Mouse (Mus musculus) heart, adult 2 months (tissue): ENCODE data around the gene Rnaseh2b. TPM values are rescaled to one million over a fixed set of nuclear protein-coding genes. Genes with fewer than 3 reads are reported as not detected.

Experiments used
- DNase-seq, 2 experiments: peaks; one replicate each; pipeline ENCODE4 v3.0.0; 2021
- H3K27ac ChIP-seq: fragments of 200-600 bp; 2 replicates; pipeline ENCODE4 v1.8.1; 2022
- H3K27me3 ChIP-seq: fragments of 200-500 bp; 2 replicates; pipeline ENCODE4 v1.6.1; 2012; ENCODE audit warnings: mild to moderate bottlenecking, low read length, inconsistent platforms, mixed read lengths; ENCODE audit not compliant: control insufficient read depth, insufficient read depth
- H3K36me3 ChIP-seq: fragments of 200-500 bp; 2 replicates; pipeline ENCODE4 v1.6.1; 2012; ENCODE audit warnings: low read length, inconsistent platforms; ENCODE audit not compliant: control insufficient read depth, insufficient read depth
- H3K4me1 ChIP-seq: fragments of 200-500 bp; 2 replicates; pipeline ENCODE4 v1.6.1; 2011; ENCODE audit warnings: low read length; ENCODE audit not compliant: control insufficient read depth, insufficient read depth
- H3K4me3 ChIP-seq: fragments of 200-600 bp; 2 replicates; pipeline ENCODE4 v1.8.1; 2022
- H3K79me2 ChIP-seq: fragments of 200-500 bp; replicated peaks from 2 replicates; pipeline ENCODE4 v1.6.1; 2012; ENCODE audit warnings: mild to moderate bottlenecking, inconsistent platforms, low read length, moderate library complexity, mixed read lengths; ENCODE audit not compliant: control insufficient read depth, insufficient read depth
- H3K9ac ChIP-seq: fragments of 200-500 bp; 2 replicates; pipeline ENCODE4 v1.6.1; 2012; ENCODE audit warnings: low read depth, mild to moderate bottlenecking, control low read depth, inconsistent platforms, low read length, mixed read lengths
- CTCF ChIP-seq: fragments of 200-600 bp; IDR thresholded peaks from 2 replicates; pipeline ENCODE4 v1.8.1; 2022; ENCODE audit warnings: antibody characterized with exemption, mild to moderate bottlenecking, moderate library complexity
- EP300 ChIP-seq: fragments of 200-500 bp; IDR thresholded peaks from 2 replicates; pipeline ENCODE4 v1.6.1; 2011; ENCODE audit warnings: low read depth, low read length, control low read depth; ENCODE audit not compliant: insufficient read depth
- POLR2A ChIP-seq: fragments of 200-500 bp; IDR thresholded peaks from 2 replicates; pipeline ENCODE4 v1.6.1; 2011; ENCODE audit warnings: mild to moderate bottlenecking, low read depth, low read length, control low read depth; ENCODE audit not compliant: insufficient read depth
- WGBS: fragments of 180-500 bp; shearing (Covaris S2); methylation state at CpG from one replicate; pipeline ENCODE4 v1.1.7; 2018; 5-methylcytosine and 5-hydroxymethylcytosine counted together
- intact Hi-C: fragments of 180-260 bp; cut with DNase I; formaldehyde crosslinking; loops from one replicate; pipeline ENCODE4 v1.15.1; 2025
- polyA plus RNA-seq: library from polyadenylated mRNA; depleted of rRNA; stranded (reverse); fragments of >200 nt; gene quantifications from 2 replicates; pipeline ENCODE4 v1.2.3, GENCODE M21; 2012
- total RNA-seq, 2 experiments: library from RNA; stranded (reverse); gene quantifications; 2 replicates each; pipeline ENCODE4 v1.2.3; 2021

Rnaseh2b gene
- total and polyA plus RNA-seq, 3 experiments = 3.3 to 9.8 (median 9.3) TPM

- no peak overlapping the region for H3K27ac ChIP-seq
- no peak for TF ChIP-seq POLR2A
- TF ChIP-seq CTCF = no peak
- no peak for TF ChIP-seq EP300
Observed at GRCm38 (mm10) chr14:62270698-62271396, 21.5 kb upstream of the Rnaseh2b start.

GRCm38 (mm10) chr14:62273604-62274003 lies 18.8 kb upstream of the Rnaseh2b start:
- no peak overlapping the region for H3K9ac ChIP-seq
- intact Hi-C loops = no loop called here
- H3K36me3 ChIP-seq = no peaks in the 10 kb centered on the region
- 65% methylated on average over 3 of the region's 3 CpGs for WGBS
- H3K4me3 ChIP-seq = no peak overlapping the region
- TF ChIP-seq CTCF = no peak
- no peak for DNase-seq
- no peaks in the 10 kb centered on the region for H3K27me3 ChIP-seq
- H3K27ac ChIP-seq = no peak overlapping the region
- H3K4me1 ChIP-seq = no peaks in the 10 kb centered on the region
- H3K79me2 ChIP-seq = no peaks in the 10 kb centered on the region

More at GRCm38 (mm10) chr14:62270698-62271396, 21.5 kb upstream of the Rnaseh2b start:
- Histone ChIP-seq H3K4me1 (no peaks in the 10 kb centered on the region), H3K79me2 (no peaks in the 10 kb centered on the region), H3K4me3 (no peak overlapping the region), H3K9ac (no peak overlapping the region), H3K36me3 (no peaks in the 10 kb centered on the region), H3K27me3 (no peaks in the 10 kb centered on the region)
- DNase-seq = no peak
- intact Hi-C loops = no loop called here
- 86% methylated on average over 12 of the region's 12 CpGs for WGBS

GRCm38 (mm10) chr14:62282974-62283373 lies 9.4 kb upstream of the Rnaseh2b start:
- no peaks in the 10 kb centered on the region for H3K27me3 ChIP-seq
- no peak for TF ChIP-seq CTCF
- no peak for TF ChIP-seq EP300
- TF ChIP-seq POLR2A = no peak
- no peaks in the 10 kb centered on the region for H3K4me1 ChIP-seq
- no peaks in the 10 kb centered on the region for H3K79me2 ChIP-seq
- no peak overlapping the region for H3K9ac ChIP-seq
- H3K36me3 ChIP-seq = no peaks in the 10 kb centered on the region
- intact Hi-C loops = no loop called here
- no peak overlapping the region for H3K4me3 ChIP-seq
- 73% methylated on average over 2 of the region's 2 CpGs for whole genome bisulfite sequencing
- no peak overlapping the region for H3K27ac ChIP-seq
- DNase-seq = no peak

- Histone ChIP-seq H3K4me3 (no peak overlapping the region), H3K4me1 (peaks cover 2% of the 10 kb centered on the region; the same call in 1 of the 2 replicates), H3K27ac (no peak overlapping the region), H3K79me2 (no peaks in the 10 kb centered on the region), H3K27me3 (no peaks in the 10 kb centered on the region), H3K36me3 (no peaks in the 10 kb centered on the region), H3K9ac (no peak overlapping the region)
- intact Hi-C loops = no loop called here
- no peak for DNase-seq
- TF ChIP-seq EP300 = no peak
- TF ChIP-seq POLR2A = no peak
- TF ChIP-seq CTCF = no peak
- 93% methylated on average over 3 of the region's 3 CpGs for WGBS
Observed at GRCm38 (mm10) chr14:62288731-62289130, 3.7 kb upstream of the Rnaseh2b start.

- no peak overlapping the region for H3K27ac ChIP-seq
- TF ChIP-seq POLR2A = no peak
- no peak for TF ChIP-seq CTCF
- TF ChIP-seq EP300 = no peak
- intact Hi-C loops = no loop called here
- peaks cover 2% of the 10 kb centered on the region; the same call in 1 of the 2 replicates for H3K4me1 ChIP-seq
- DNase-seq = no peak
- H3K4me3 ChIP-seq = no peak overlapping the region
- 97% methylated on average over 1 of the region's 1 CpGs for WGBS
- H3K9ac ChIP-seq = no peak overlapping the region
- no peaks in the 10 kb centered on the region for H3K79me2 ChIP-seq
- H3K27me3 ChIP-seq = no peaks in the 10 kb centered on the region
- no peaks in the 10 kb centered on the region for H3K36me3 ChIP-seq
Observed at GRCm38 (mm10) chr14:62291406-62291987, 892 bp upstream of the Rnaseh2b start.

- Histone ChIP-seq H3K27me3 (no peaks in the 10 kb centered on the region), H3K4me1 (peaks cover 2% of the 10 kb centered on the region; the same call in 1 of the 2 replicates), H3K9ac (no peak overlapping the region), H3K36me3 (no peaks in the 10 kb centered on the region), H3K79me2 (no peaks in the 10 kb centered on the region), H3K27ac (no peak overlapping the region), H3K4me3 (no peak overlapping the region; the same call in 1 of the 2 replicates)
- TF ChIP-seq EP300 (no peak), CTCF (no peak), POLR2A (no peak)
- DNase-seq = no peak
- intact Hi-C loops = no loop called here
- WGBS = 60% methylated on average over 7 of the region's 7 CpGs
Observed at GRCm38 (mm10) chr14:62292166-62292487, 262 bp upstream of the Rnaseh2b start.
